Mouse (Mus musculus) megakaryocyte, embryonic 14.5 days (primary cell): ENCODE results near the gene Synpo2l.

ENCODE experiments used
- FLI1 ChIP-seq: IDR thresholded peaks from 2 replicates; pipeline ENCODE4 v1.6.1; 2012; ENCODE audit warnings: low read length, inconsistent platforms, mixed read lengths
- GATA1 ChIP-seq: IDR thresholded peaks from 3 replicates; pipeline ENCODE4 v1.6.1; 2012; ENCODE audit warnings: mixed read lengths, low read length, inconsistent platforms, borderline replicate concordance

- TF ChIP-seq GATA1 (no peak), FLI1 (no peak)
Observed at GRCm38 (mm10) chr14:20664436-20664835, 3.7 kb downstream of the Synpo2l start.
